Mouse (Mus musculus) lung, postnatal 0 days (tissue): ENCODE data around the gene Nsg2. TPM values are rescaled to one million over a fixed set of nuclear protein-coding genes. Genes with fewer than 3 reads are reported as not detected.

Experiments used
- ATAC-seq: fragments of 200-750 bp; cut with Nextera tagmentation; 2 replicates; pipeline ENCODE4 v1.8.0; 2017; ENCODE audit warnings: moderate library complexity
- DNase-seq: peaks from one replicate; pipeline ENCODE4 v3.0.0-alpha.2; 2016; ENCODE audit warnings: low spot score
- H3K27ac ChIP-seq: fragments of 300-500 bp; sonication (generic); 2 replicates; pipeline ENCODE4 v1.5.1; 2014; ENCODE audit warnings: antibody characterized with exemption, mild to moderate bottlenecking, low read length, mixed read lengths
- H3K27me3 ChIP-seq: fragments of 300-500 bp; sonication (generic); replicated peaks from 2 replicates; pipeline ENCODE4 v1.6.1; 2014; ENCODE audit warnings: low read length, mixed read lengths; ENCODE audit not compliant: insufficient read depth
- H3K36me3 ChIP-seq: fragments of 300-500 bp; sonication (generic); 2 replicates; pipeline ENCODE4 v1.6.1; 2014; ENCODE audit warnings: low read length, mixed read lengths; ENCODE audit not compliant: insufficient read depth
- H3K4me1 ChIP-seq: fragments of 300-500 bp; sonication (generic); 2 replicates; pipeline ENCODE4 v1.6.1; 2014; ENCODE audit warnings: antibody characterized with exemption, low read depth, low read length, mixed read lengths; ENCODE audit not compliant: insufficient read depth
- H3K4me2 ChIP-seq: fragments of 300-500 bp; sonication (generic); replicated peaks from 2 replicates; pipeline ENCODE4 v1.6.1; 2014; ENCODE audit warnings: low read depth, mild to moderate bottlenecking, low read length, moderate library complexity, mixed read lengths
- H3K4me3 ChIP-seq: fragments of 300-500 bp; sonication (generic); 2 replicates; pipeline ENCODE4 v1.5.1; 2014; ENCODE audit warnings: low read depth, low read length
- H3K9ac ChIP-seq: fragments of 300-500 bp; sonication (generic); replicated peaks from 2 replicates; pipeline ENCODE4 v1.6.1; 2014; ENCODE audit warnings: low read depth, mild to moderate bottlenecking
- H3K9me3 ChIP-seq: fragments of 300-500 bp; sonication (generic); 2 replicates; pipeline ENCODE4 v1.6.1; 2016; ENCODE audit warnings: low read length, mixed read lengths
- CTCF ChIP-seq: IDR thresholded peaks from 2 replicates; pipeline ENCODE4 v1.5.1; 2016; ENCODE audit warnings: antibody characterized with exemption, mild to moderate bottlenecking
- EP300 ChIP-seq: IDR thresholded peaks from 2 replicates; pipeline ENCODE4 v1.6.1; 2016; ENCODE audit warnings: antibody characterized with exemption, mild to moderate bottlenecking, control low read depth
- WGBS: fragments of 180-500 bp; shearing (Covaris S2); extraction: QIAGEN DNeasy Blood & Tissue Kit; methylation state at CpG from one replicate; pipeline ENCODE4 v1.1.7; 2014; 5-methylcytosine and 5-hydroxymethylcytosine counted together
- polyA plus RNA-seq: library from polyadenylated mRNA; unstranded; fragments of >200 nt; fragmentation: Nextera tagmentation; extraction: Ambion mirVana; gene quantifications from 2 replicates; pipeline ENCODE4 v1.2.1, GENCODE M21; 2015

The Nsg2 gene
- polyA plus RNA-seq, 1 experiment from 2014 or later = 0.20 TPM

GRCm38 (mm10) chr11:32009961-32010662 lies 9.8 kb downstream of the Nsg2 start:
- Histone ChIP-seq H3K4me3 (no peak overlapping the region), H3K27me3 (no peaks in the 10 kb centered on the region), H3K4me1 (no peaks in the 10 kb centered on the region), H3K4me2 (no peak overlapping the region), H3K9ac (no peak overlapping the region), H3K9me3 (no peaks in the 10 kb centered on the region), H3K36me3 (no peaks in the 10 kb centered on the region), H3K27ac (no peak overlapping the region)
- no peak for DNase-seq
- no peak for TF ChIP-seq EP300
- TF ChIP-seq CTCF = no peak
- no peak for ATAC-seq
- WGBS = 28% methylated on average over 13 of the region's 13 CpGs

- Histone ChIP-seq H3K4me2 (no peak overlapping the region), H3K4me1 (no peaks in the 10 kb centered on the region), H3K27ac (no peak overlapping the region), H3K27me3 (no peaks in the 10 kb centered on the region), H3K4me3 (no peak overlapping the region), H3K9me3 (no peaks in the 10 kb centered on the region), H3K36me3 (no peaks in the 10 kb centered on the region), H3K9ac (no peak overlapping the region)
- 48% methylated on average over 5 of the region's 5 CpGs for WGBS
- no peak for TF ChIP-seq CTCF
- no peak for TF ChIP-seq EP300
- DNase-seq (no peak), ATAC-seq (no peak)
These were observed 10.4 kb downstream of the Nsg2 start for GRCm38 (mm10) chr11:32010663-32010970.

- Histone ChIP-seq H3K27ac (no peak overlapping the region), H3K9ac (no peak overlapping the region), H3K36me3 (no peaks in the 10 kb centered on the region), H3K4me2 (no peak overlapping the region), H3K9me3 (no peaks in the 10 kb centered on the region), H3K4me1 (no peaks in the 10 kb centered on the region), H3K27me3 (no peaks in the 10 kb centered on the region), H3K4me3 (no peak overlapping the region)
- TF ChIP-seq EP300 (no peak), CTCF (no peak)
- peak; percentile 30; the same call in 1 of the 2 replicates for ATAC-seq
- WGBS = 36% methylated on average over 9 of the region's 9 CpGs
- no peak for DNase-seq
These were observed 11.8 kb downstream of the Nsg2 start for GRCm38 (mm10) chr11:32011867-32012603.

GRCm38 (mm10) chr11:32013014-32013427 lies 12.8 kb downstream of the Nsg2 start:
- 78% methylated on average over 4 of the region's 4 CpGs for WGBS
- Histone ChIP-seq H3K9me3 (no peaks in the 10 kb centered on the region), H3K27me3 (no peaks in the 10 kb centered on the region), H3K9ac (no peak overlapping the region), H3K27ac (no peak overlapping the region), H3K4me2 (no peak overlapping the region), H3K4me3 (no peak overlapping the region), H3K36me3 (no peaks in the 10 kb centered on the region), H3K4me1 (no peaks in the 10 kb centered on the region)
- no peak for TF ChIP-seq EP300
- no peak for TF ChIP-seq CTCF
- ATAC-seq (no peak), DNase-seq (no peak)

- WGBS = 68% methylated on average over 1 of the region's 1 CpGs
- no peak overlapping the region for H3K4me2 ChIP-seq
These were observed 13.3 kb downstream of the Nsg2 start for GRCm38 (mm10) chr11:32013561-32013960.

GRCm38 (mm10) chr11:32018201-32018600 lies 17.9 kb downstream of the Nsg2 start:
- Histone ChIP-seq H3K27me3 (no peaks in the 10 kb centered on the region), H3K9me3 (no peaks in the 10 kb centered on the region), H3K27ac (no peak overlapping the region), H3K4me1 (no peaks in the 10 kb centered on the region), H3K4me2 (no peak overlapping the region), H3K9ac (no peak overlapping the region), H3K36me3 (no peaks in the 10 kb centered on the region), H3K4me3 (no peak overlapping the region)
- no peak for DNase-seq
- 57% methylated on average over 4 of the region's 4 CpGs for WGBS
- ATAC-seq = no peak
- no peak for TF ChIP-seq EP300
- TF ChIP-seq CTCF = no peak

More at GRCm38 (mm10) chr11:32013561-32013960, 13.3 kb downstream of the Nsg2 start:
- Histone ChIP-seq H3K9me3 (no peaks in the 10 kb centered on the region), H3K4me3 (no peak overlapping the region), H3K27ac (no peak overlapping the region), H3K4me1 (no peaks in the 10 kb centered on the region), H3K9ac (no peak overlapping the region), H3K27me3 (no peaks in the 10 kb centered on the region), H3K36me3 (no peaks in the 10 kb centered on the region)
- TF ChIP-seq CTCF (no peak), EP300 (no peak)
- ATAC-seq (no peak), DNase-seq (no peak)
